Mouse (Mus musculus) pancreas, adult 10 weeks (tissue): Measurements from ENCODE around the gene Olfr1275. TPM values are rescaled to one million over a fixed set of nuclear protein-coding genes. Genes with fewer than 3 reads are reported as not detected.

Experiments used
- polyA plus RNA-seq: library from polyadenylated mRNA; stranded (reverse); fragments of 350-450 nt; fragmentation: Illumina TruSeq; extraction: RNeasy Lipid Tissue Mini Kit (QIAGEN cat#74804); gene quantifications from one replicate; pipeline ENCODE4 v1.2.3, GENCODE M21; 2015; ENCODE audit warnings: low read depth, low replicate concordance; ENCODE audit not compliant: insufficient read depth

The Olfr1275 gene
- polyA plus RNA-seq: not detected

DNA sequence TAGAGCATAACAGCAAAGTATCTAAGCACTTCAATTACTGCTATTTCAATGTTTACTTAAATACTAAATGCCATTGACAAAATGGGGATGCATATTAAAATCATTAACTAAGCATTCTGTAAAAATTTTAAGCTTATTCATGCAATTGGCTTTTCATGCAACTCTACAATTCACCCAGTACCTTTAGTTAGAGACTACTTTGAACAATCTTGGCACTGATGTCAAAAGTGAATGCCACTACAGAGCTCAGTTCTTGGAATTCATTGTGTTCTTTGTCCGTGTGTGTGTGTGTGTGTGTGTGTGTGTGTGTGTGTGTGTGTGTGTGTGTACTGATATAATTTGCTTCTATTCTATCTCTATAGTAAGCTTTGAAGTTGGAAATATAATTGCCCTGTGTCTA, at the start of gene Olfr1275:
TSS of gene Olfr1275 (minus strand) at position 101 of the 400 bp plus-strand sequence.

DNA sequence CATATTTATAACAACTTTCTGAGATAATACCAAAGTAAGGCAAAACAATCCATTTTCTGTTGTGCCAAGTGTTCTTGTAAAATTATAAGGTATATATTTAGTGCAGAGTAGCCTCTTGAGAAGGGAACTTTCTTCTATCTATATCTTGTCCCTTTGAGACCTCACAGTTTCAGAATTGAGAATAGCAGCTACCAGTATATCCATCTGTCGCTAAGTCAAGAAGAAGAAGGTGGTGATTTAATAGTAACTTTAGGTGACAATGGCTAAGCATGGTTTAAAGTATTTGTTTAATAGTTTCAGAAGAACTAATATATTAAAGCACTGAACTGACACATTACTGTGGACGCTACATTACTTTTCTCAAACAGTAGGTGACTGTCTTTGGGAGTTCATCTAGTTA, 38.9 kb upstream of the Olfr1275 start, which contains the start of gene Olfr1277:
TSS of gene Olfr1277 (minus strand) at position 101 of the 400 bp plus-strand sequence.

DNA sequence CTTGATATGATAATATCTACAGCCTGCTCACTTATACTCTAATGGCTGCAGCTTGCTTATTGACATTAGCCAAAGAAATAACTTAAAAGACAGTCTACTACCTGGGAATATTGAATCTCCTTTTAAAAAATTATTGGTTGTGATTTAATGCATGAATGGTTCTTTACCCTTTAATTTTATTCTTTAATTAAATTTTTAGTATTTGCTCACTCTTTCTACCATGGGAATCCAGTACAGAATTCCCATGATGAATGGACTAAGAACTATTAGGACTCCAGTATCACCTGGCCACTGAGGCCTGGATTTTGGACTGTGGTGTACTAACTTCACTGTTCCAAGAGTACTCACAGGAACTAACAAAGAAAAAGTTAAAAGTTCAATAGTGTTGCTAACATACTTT, 19.1 kb upstream of the Olfr1275 start, which contains the start of gene Olfr1276:
TSS of gene Olfr1276 (plus strand) at position 301 of the 400 bp plus-strand sequence.

DNA sequence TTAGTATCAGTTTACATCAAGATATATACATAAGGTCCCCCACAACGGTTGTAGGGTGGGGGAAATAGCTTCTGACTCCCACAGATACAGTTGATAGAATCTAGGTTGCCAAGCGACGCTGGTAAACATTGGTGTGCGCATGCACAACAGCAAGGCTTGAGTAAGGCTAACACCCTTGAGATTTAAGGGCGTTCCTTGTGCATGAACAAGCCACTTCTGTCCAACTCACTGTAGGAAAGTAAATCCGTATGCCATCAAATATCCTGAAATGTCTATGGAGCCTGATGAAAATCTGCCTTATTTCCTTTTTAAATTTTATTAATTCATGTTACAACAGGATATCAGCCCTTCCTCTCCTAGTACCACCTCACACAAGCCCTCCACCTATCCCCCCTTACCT, 5.6 kb downstream of the Olfr1275 start, which contains the start of gene 4930430A15Rik:
TSS of gene 4930430A15Rik (minus strand) at position 101 of the 400 bp plus-strand sequence.

Other genes starting within 250 kb of the Olfr1275 start
- gene Gm13941, start 129.3 kb downstream of the Olfr1275 start, polyA plus RNA-seq: not detected
- gene Gm15130, start 82.3 kb downstream of the Olfr1275 start, polyA plus RNA-seq: not detected
- gene 4930430A15Rik, start 5.7 kb downstream of the Olfr1275 start, polyA plus RNA-seq: not detected
- gene Olfr1276, start 19.2 kb upstream of the Olfr1275 start, polyA plus RNA-seq: not detected
- gene Olfr1277, start 38.8 kb upstream of the Olfr1275 start, polyA plus RNA-seq: not detected
- gene Olfr1278, start 54.9 kb upstream of the Olfr1275 start, polyA plus RNA-seq: not detected
- not detected for gene Olfr1279, start 65.3 kb upstream of the Olfr1275 start, polyA plus RNA-seq
- gene Olfr1280, start 78.7 kb upstream of the Olfr1275 start, polyA plus RNA-seq: not detected
- not detected for gene Olfr1281, start 91.2 kb upstream of the Olfr1275 start, polyA plus RNA-seq
- gene Olfr1282, start 100.8 kb upstream of the Olfr1275 start, polyA plus RNA-seq: not detected
- gene Olfr1283, start 131.5 kb upstream of the Olfr1275 start, polyA plus RNA-seq: not detected
- not detected for gene Olfr1284, start 140.2 kb upstream of the Olfr1275 start, polyA plus RNA-seq
- not detected for gene Olfr1286, start 187.8 kb upstream of the Olfr1275 start, polyA plus RNA-seq
- gene Olfr1287, start 213.9 kb upstream of the Olfr1275 start, polyA plus RNA-seq: not detected
- gene Olfr1288, start 238.8 kb upstream of the Olfr1275 start, polyA plus RNA-seq: not detected
- not detected for gene Olfr1289, start 245.5 kb upstream of the Olfr1275 start, polyA plus RNA-seq